Mouse (Mus musculus) lung, postnatal 0 days (tissue): Measurements from ENCODE around the gene Mbnl2.
"Not testable (repeated sequence)": the region's sequence is repeated elsewhere in the genome, so short reads cannot be mapped to it uniquely, and the experiment has no call there.

Experiments used
- CTCF ChIP-seq: IDR thresholded peaks from 2 replicates; pipeline ENCODE4 v1.5.1; 2016; ENCODE audit warnings: antibody characterized with exemption, mild to moderate bottlenecking
- EP300 ChIP-seq: IDR thresholded peaks from 2 replicates; pipeline ENCODE4 v1.6.1; 2016; ENCODE audit warnings: antibody characterized with exemption, mild to moderate bottlenecking, control low read depth

- not testable (repeated sequence) for TF ChIP-seq CTCF, EP300
Observed at GRCm38 (mm10) chr14:120359608-120360007, 84.1 kb downstream of the Mbnl2 start.
